Mouse (Mus musculus): ENCODE measurements around the gene 2810021J22Rik.

DNA sequence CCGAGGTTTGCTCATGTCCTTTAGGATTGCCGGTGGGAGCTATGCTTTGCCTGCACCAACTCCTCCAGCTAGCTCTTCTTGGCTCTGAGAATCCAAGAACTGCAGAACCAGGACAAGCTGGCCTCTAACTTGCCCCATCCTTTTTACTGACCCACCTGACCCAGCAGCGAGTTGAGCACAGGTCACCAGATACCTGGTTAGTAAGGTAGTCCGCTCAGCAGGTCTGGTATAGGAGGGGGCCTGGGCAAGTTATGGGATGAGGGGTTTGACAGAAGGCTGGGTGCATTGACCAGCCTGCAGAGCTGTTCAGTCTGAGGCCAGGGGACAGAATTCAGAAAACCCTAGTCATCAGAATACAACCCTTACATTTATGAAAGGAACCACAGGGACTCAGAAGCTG, 62.0 kb downstream of the 2810021J22Rik start:
- no peak for TF ChIP-seq CTCF (IDR thresholded peaks at IDR 0.05; ENCODE audit: low read depth)
- no peak for TF ChIP-seq EP300 (optimal IDR thresholded peaks at IDR 0.05)

Measured in stomach, postnatal 0 days (tissue).